Comparison of ENCODE assay signal across 37 mouse cellular contexts in genomic region chr3:69820614-69821013, GRCm38 (mm10). TPM values are rescaled to one million over a fixed set of nuclear protein-coding genes. Genes with fewer than 3 reads are reported as not detected.
"Had no signal": no experiment of that assay in that cellular context is flagged by ENCODE, and none has a peak within 500 bp of the region (broad histone marks: within the 10 kb centered on the region; RNA-seq: fewer than 3 reads in every experiment).

No protein-coding gene starts in this region.

- H3K4me2 ChIP-seq: heart, embryonic 12.5 days; heart, embryonic 13.5 days; heart, embryonic 15.5 days; hindbrain, embryonic 12.5 days; hindbrain, embryonic 13.5 days; hindbrain, embryonic 14.5 days; hindbrain, embryonic 15.5 days; intestine, embryonic 15.5 days; kidney, embryonic 15.5 days had no signal

- H3K4me1 ChIP-seq: heart, embryonic 13.5 days; heart, embryonic 15.5 days; hindbrain, embryonic 10.5 days; hindbrain, embryonic 12.5 days; hindbrain, embryonic 13.5 days; hindbrain, embryonic 15.5 days; intestine, embryonic 15.5 days; kidney, embryonic 15.5 days had no signal

- ATAC-seq: hindbrain, embryonic 16.5 days; hindbrain, postnatal 0 days; inflammation-experienced regulatory T-cells, adult 6 months; intestine, embryonic 15.5 days; intestine, embryonic 16.5 days; intestine, postnatal 0 days had no signal

- H3K27ac ChIP-seq: heart, embryonic 13.5 days; heart, embryonic 15.5 days; hindbrain, embryonic 10.5 days; hindbrain, embryonic 12.5 days; hindbrain, embryonic 13.5 days; hindbrain, embryonic 14.5 days; hindbrain, embryonic 15.5 days; hindbrain, postnatal 0 days; intestine, embryonic 15.5 days; kidney, embryonic 15.5 days; kidney, postnatal 0 days; left cerebral cortex, adult 2 months had no signal

- H3K27me3 ChIP-seq: heart, embryonic 12.5 days; heart, embryonic 13.5 days; heart, embryonic 15.5 days; hindbrain, embryonic 12.5 days; hindbrain, embryonic 13.5 days; hindbrain, embryonic 15.5 days; intestine, embryonic 15.5 days; kidney, embryonic 15.5 days had no signal

- H3K9ac ChIP-seq: heart, embryonic 12.5 days; heart, embryonic 13.5 days; heart, embryonic 15.5 days; hindbrain, embryonic 12.5 days; hindbrain, embryonic 13.5 days; hindbrain, embryonic 14.5 days; hindbrain, embryonic 15.5 days; intestine, embryonic 15.5 days; kidney, embryonic 15.5 days had no signal

- H3K36me3 ChIP-seq: heart, embryonic 12.5 days; heart, embryonic 13.5 days; heart, embryonic 15.5 days; hindbrain, embryonic 10.5 days; hindbrain, embryonic 12.5 days; hindbrain, embryonic 13.5 days; hindbrain, embryonic 15.5 days; intestine, embryonic 15.5 days; kidney, embryonic 15.5 days had no signal

- DNase-seq: heart, postnatal 10 days; heart, postnatal 14 days; heart, postnatal 36 days; heart, postnatal 4 days; kidney, adult 11 months; kidney, adult 18-20 months; kidney, adult 2 months; kidney, adult 8-10 months; kidney, adult 9 months; kidney, postnatal 10 days; kidney, postnatal 14 days; kidney, postnatal 25 days; kidney, postnatal 36 days; kidney, postnatal 4 days; layer of hippocampus, adult 9-11 months; layer of hippocampus, postnatal 36 days had no signal

- H3K4me3 ChIP-seq: heart, embryonic 12.5 days; heart, embryonic 13.5 days; heart, embryonic 15.5 days; hindbrain, embryonic 10.5 days; hindbrain, embryonic 12.5 days; hindbrain, embryonic 13.5 days; hindbrain, embryonic 15.5 days; intestine, embryonic 15.5 days; kidney, embryonic 15.5 days; left cerebral cortex, adult 2 months had no signal

- H3K9me3 ChIP-seq: heart, embryonic 12.5 days; heart, embryonic 13.5 days; heart, embryonic 15.5 days; hindbrain, embryonic 10.5 days; hindbrain, embryonic 12.5 days; hindbrain, embryonic 13.5 days; hindbrain, embryonic 15.5 days; intestine, embryonic 15.5 days; kidney, embryonic 15.5 days had no signal

RNA-seq across cellular contexts. Expression of gene Sptssb, which starts 39.1 kb away (rescaled TPM):
- total RNA-seq: heart, postnatal 10 days; heart, postnatal 14 days; heart, postnatal 25 days; heart, postnatal 36 days; heart, postnatal 4 days; hematopoietic stem cell, adult 5-6 weeks had no signal
- polyA plus RNA-seq: heart, postnatal 0 days; hindbrain, embryonic 11.5 days; inflammation-experienced regulatory T-cells, adult 6 months had no signal
